Mouse (Mus musculus) testis, postnatal 10 days (tissue): ENCODE data around the gene Tigit.

Experiments
- DNase-seq: peaks from one replicate; pipeline ENCODE4 v3.0.0; 2021; ENCODE audit warnings: low spot score

Gene Tigit

GRCm38 (mm10) chr16:43663978-43664579 is at the start of gene Tigit:
TSS of gene Tigit (minus strand) at chr16:43664146.
- no peak for DNase-seq

- DNase-seq, result no peak
Observed at GRCm38 (mm10) chr16:43711361-43711760, 47.4 kb upstream of the Tigit start.

DNA sequence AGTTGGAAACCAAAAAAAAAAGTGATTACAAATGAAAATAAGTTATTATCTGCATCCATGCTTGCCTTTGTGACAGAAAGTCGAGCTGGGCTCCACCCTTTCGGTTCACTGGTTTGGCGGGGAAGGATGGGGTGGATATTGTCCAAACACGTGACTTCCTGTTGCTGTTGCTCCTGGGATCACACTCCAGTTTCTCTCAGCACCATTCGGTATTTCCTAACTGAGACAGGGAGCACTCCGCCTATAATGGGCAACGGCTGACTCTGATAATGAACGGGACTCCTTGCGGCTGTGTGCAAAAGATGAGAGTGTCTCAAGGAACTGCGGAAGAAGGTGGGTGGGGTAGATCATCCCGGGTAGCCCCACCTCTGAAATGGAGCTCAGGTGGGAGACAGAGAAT is 46.7 kb upstream of the Tigit start:
- no peak for DNase-seq

DNA sequence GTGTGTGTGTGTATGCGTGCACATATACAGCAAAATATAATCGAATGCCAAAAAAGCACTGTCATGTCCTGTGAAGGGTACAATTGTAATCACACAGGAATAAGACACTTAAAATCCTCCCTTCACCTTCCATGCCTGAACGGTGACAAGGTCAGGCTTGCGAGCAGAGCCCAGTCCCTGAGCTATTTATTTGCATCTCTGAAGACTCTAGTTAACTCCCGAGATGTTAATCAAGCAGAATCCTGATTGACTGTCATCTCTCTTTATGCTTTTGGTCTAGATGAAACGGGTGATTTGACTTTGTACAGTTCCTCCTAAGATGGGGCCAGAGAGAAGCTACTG is 46.2 kb upstream of the Tigit start:
- no peak for DNase-seq

GRCm38 (mm10) chr16:43709432-43710133 is 45.6 kb upstream of the Tigit start:
- DNase-seq, result no peak

DNA sequence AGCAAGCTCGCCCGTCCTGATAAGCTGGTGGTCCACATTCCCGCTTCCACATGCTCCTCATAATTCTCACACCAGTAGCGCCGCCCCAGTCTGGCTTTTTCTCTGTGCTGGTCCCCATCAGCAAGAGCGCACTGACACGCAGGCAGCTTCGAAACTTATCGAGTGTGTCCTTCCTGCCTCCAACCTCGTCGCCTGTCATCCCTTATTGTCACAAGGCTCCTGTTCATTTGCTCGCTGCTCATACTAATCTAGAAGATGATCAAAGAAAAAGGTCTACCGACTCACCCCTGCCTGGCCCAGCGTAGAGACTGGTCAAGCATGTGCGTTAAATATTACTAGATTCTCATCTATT is 45.1 kb upstream of the Tigit start:
- no peak for DNase-seq

- DNase-seq, result no peak
Observed at GRCm38 (mm10) chr16:43708335-43709061, 44.6 kb upstream of the Tigit start.

DNA sequence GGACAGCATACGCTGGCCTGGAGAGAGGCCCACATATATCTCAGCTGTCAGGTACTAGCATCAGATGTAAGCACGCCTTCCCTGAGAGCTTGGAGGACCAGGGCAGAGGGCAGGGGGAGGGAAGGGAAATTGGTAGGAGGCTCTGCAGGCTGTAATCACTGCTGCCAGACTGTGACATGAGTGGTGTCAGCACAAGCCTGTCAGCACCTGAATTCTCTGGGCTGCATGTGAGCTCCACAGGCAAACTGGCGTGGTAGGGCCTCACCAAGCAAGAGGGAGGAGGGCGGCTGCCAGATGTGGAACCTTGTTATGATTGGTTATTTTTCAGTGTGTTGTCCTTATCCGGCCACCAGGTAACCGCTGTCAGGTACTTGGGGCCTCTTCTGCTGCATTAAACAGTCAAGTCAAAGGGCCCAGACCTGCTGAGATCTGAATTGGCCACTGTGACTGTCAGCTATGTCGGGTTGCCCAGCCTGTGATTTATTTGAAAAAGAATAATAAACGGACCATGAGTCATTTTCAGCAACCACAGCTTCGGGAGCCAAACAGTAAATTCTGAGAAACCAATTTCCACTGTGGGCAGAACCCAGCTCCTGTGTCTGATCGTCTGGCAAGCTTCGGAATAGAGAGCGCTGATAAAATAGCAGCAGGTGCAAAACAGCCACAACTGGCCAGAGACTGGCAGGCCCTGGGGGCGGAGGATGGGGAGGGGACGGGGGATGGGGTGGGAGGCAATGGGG is 38.0 kb upstream of the Tigit start:
- DNase-seq, result no peak

GRCm38 (mm10) chr16:43700575-43700974 is 36.6 kb upstream of the Tigit start:
- DNase-seq, result no peak

- DNase-seq, result no peak
Observed at GRCm38 (mm10) chr16:43698735-43699649, 35.0 kb upstream of the Tigit start.

- no peak for DNase-seq
Observed at GRCm38 (mm10) chr16:43697772-43698171, 33.8 kb upstream of the Tigit start.

DNA sequence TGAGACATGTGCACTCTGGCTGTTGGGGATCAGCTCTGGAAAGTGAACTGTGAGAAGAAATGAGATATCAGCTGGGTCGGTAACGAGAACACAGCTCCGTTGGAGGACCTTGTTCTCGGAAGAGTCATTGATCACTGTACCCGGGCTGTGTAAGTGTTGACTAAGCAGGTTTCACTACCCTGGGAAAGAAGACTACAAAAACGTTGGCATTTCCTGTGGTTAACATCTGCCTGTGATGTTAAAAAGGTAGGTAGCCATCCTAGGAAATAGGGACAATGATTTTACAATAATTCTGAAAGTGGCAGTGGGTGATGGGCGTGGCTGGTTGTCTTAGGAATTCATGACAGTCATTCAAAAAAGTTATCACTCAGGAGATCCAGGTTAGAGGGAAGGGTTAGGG is 31.9 kb upstream of the Tigit start:
- DNase-seq, result no peak

DNA sequence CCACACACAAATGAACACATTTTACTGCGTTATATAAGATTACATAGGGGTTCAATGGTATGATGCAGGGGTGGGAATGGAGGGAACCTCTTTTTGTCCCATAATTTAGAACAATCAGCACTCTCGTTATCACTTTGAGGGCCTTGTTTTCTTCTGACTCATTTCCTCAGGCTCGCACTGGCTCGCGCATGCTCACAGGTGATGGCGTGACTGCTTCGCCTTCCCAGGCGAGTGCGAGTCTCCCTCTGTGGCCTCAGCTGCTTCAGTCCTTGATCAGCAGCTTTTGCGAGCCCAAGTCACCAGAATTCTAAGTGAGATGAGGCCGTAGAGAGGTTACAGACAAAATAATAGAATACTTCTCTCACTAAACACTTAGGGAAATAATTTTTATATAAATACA is 30.2 kb upstream of the Tigit start:
- DNase-seq, result no peak

- DNase-seq, result no peak
Observed at GRCm38 (mm10) chr16:43692611-43693010, 28.7 kb upstream of the Tigit start.

GRCm38 (mm10) chr16:43691741-43692140 is 27.8 kb upstream of the Tigit start:
- DNase-seq, result no peak

DNA sequence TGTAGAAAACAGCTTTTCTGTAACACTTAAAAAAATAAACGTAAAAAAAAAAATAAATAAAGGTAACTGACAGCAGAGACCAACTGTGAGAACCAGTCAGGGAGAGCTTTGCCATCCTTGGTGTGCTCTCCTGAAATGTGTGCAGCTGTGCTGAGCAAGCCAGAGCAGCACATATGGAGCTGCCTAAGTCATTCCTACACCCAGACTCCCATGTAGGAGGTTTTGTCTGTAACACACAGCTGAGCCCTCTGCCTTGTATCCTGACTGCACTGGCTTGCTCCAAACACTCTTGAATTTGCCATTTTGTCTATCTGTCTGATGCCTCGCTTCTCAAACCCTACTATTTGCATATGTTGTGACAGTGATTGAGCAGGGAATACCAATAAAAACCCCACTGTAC is 27.0 kb upstream of the Tigit start:
- no peak for DNase-seq

DNA sequence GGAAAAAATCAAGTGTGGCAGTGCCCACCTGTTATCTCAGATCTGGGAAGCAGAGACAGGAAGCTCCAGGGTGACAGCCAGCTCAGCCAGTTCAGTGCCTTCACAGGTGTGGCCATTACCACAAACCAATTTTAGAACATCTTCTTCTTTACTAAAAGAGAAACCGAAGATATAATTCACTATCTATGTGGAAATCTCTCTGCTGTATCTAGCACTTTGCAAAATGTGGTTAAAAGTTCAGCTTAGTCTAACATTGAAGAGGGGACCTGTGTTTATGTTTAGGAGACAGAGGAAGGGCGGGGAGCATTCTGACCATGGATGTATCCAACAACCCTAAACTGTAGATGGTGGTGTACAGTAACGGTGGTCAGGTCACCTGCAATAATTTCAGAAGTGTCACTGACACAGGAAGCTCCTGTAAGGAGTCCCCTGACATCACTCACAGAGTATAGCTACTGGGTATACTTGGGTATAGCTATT is 26.3 kb upstream of the Tigit start:
- DNase-seq, result no peak

- DNase-seq, result no peak
Observed at GRCm38 (mm10) chr16:43687968-43688367, 24.0 kb upstream of the Tigit start.

GRCm38 (mm10) chr16:43674400-43674799 is 10.5 kb upstream of the Tigit start:
- no peak for DNase-seq

GRCm38 (mm10) chr16:43672697-43673096 is 8.8 kb upstream of the Tigit start:
- DNase-seq, result no peak

- DNase-seq, result no peak
Observed at GRCm38 (mm10) chr16:43671972-43672371, 8.0 kb upstream of the Tigit start.

- no peak for DNase-seq
Observed at GRCm38 (mm10) chr16:43668294-43668693, 4.3 kb upstream of the Tigit start.
